Mouse (Mus musculus): ENCODE data around the gene Mlip. TPM values are rescaled to one million over a fixed set of nuclear protein-coding genes. Genes with fewer than 3 reads are reported as not detected.
"Not testable (repeated sequence)": the region's sequence is repeated elsewhere in the genome, so short reads cannot be mapped to it uniquely, and the experiment has no call there.

Gene Mlip
- polyA plus RNA-seq, 1 experiment, result not detected

- Histone ChIP-seq H3K4me1 (ENCODE audit: control insufficient read depth, insufficient read depth, low read length) (no peaks in the 10 kb centered on the region), H3K27ac (ENCODE audit: insufficient read depth, low read depth, low read length) (no peak overlapping the region), H3K4me3 (ENCODE audit: insufficient read depth, low read length) (no peak overlapping the region)
- TF ChIP-seq CTCF (IDR thresholded peaks at IDR 0.05; ENCODE audit: low read depth, low read length) (no peak), POLR2A (IDR thresholded peaks at IDR 0.05; ENCODE audit: borderline replicate concordance, low read depth, low read length) (no peak)
Observed at GRCm38 (mm10) chr9:77160277-77160926, 192.4 kb downstream of the Mlip start.

DNA sequence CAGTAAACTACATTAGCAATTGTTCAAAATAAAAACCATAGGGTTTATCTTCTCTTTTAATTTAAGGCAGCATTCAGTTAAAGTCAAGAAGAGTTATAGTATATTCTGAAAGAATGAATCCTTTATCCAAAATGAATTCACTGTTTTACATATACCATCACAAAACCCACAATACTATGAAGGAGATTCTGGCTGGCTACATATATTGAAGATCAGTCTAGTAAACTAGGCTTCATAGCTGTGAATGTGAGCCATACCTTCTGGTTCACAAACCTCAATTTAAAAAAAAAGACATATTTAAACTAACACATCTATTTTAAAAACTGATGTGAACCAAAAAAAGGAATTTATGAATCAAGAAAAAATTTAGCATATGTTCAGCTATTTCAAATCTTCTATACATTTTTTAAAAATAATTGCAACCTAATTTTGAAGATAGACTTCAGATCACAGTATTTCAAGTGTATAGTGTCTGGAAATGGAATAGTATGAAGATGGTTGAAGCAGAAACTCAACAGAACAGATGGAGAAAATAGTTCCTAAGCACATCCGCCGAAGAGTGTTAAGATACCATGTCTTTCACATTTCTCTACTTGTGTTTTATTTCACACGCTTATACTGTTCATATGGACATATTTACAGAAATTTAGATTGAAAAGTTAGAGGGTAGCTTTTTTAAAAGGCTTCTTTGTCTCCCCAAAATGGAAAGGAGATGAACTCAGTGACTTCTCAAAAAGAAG is 204.1 kb downstream of the Mlip start:
- Histone ChIP-seq H3K27ac (ENCODE audit: insufficient read depth, low read depth, low read length) (no peak overlapping the region), H3K4me3 (ENCODE audit: insufficient read depth, low read length) (no peak overlapping the region), H3K4me1 (ENCODE audit: control insufficient read depth, insufficient read depth, low read length) (no peaks in the 10 kb centered on the region)
- TF ChIP-seq CTCF (IDR thresholded peaks at IDR 0.05; ENCODE audit: low read depth, low read length) (no peak), POLR2A (IDR thresholded peaks at IDR 0.05; ENCODE audit: borderline replicate concordance, low read depth, low read length) (no peak)

DNA sequence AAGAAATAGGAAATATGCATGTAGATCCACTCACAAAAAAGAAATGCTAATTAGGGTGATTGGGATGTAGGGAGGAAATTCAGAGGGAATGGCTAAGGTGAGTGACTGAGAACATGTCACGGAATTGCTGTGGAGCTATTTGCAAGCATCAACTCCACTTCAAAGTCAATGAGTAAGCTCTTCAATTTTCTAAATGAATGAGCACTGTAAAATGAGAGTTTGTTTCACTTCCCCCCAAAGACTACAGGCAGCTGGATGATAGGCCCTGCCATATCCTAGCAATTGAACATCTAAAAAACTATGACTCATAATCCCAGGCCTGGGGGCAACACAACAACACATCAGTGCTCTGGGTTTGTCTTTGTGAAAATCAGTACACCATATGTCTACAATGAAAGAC is 233.0 kb downstream of the Mlip start:
- Histone ChIP-seq H3K27ac (ENCODE audit: insufficient read depth, low read depth, low read length) (no peak overlapping the region), H3K4me1 (ENCODE audit: control insufficient read depth, insufficient read depth, low read length) (no peaks in the 10 kb centered on the region)
- no peak for TF ChIP-seq CTCF (IDR thresholded peaks at IDR 0.05; ENCODE audit: low read depth, low read length)
- TF ChIP-seq POLR2A (IDR thresholded peaks at IDR 0.05; ENCODE audit: borderline replicate concordance, low read depth, low read length), result no peak

GRCm38 (mm10) chr9:77096886-77097285 is 255.9 kb downstream of the Mlip start:
- Histone ChIP-seq H3K27ac (ENCODE audit: insufficient read depth, low read depth, low read length) (no peak overlapping the region), H3K4me3 (ENCODE audit: insufficient read depth, low read length) (no peak overlapping the region), H3K4me1 (ENCODE audit: control insufficient read depth, insufficient read depth, low read length) (no peaks in the 10 kb centered on the region)
- no peak for TF ChIP-seq POLR2A (IDR thresholded peaks at IDR 0.05; ENCODE audit: borderline replicate concordance, low read depth, low read length)
- TF ChIP-seq CTCF (IDR thresholded peaks at IDR 0.05; ENCODE audit: low read depth, low read length), result no peak

More for the DNA sequence above, 233.0 kb downstream of the Mlip start:
- H3K4me3 ChIP-seq (ENCODE audit: insufficient read depth, low read length), result no peak overlapping the region

DNA sequence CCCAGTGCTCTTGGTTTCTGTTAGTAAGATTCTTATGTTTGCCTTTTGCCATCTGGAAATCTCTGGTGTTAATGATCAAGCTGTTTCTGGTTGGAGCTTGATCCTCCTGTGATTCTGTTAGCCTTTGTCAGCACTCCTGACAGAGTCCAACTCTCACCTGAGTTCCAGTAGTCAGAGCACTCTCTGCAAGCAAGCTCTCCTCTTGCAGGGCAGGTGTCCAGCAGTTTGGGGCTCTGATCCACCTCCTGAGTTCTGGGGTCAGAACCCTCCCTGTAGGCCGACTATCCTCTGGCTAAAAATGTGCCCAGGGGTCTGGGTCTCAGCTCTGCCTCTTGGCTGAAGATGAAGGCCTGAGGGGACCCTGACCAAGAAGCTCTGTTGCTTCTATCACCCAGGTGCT is 269.5 kb downstream of the Mlip start:
- H3K4me3 ChIP-seq (ENCODE audit: insufficient read depth, low read length); H3K27ac ChIP-seq (ENCODE audit: insufficient read depth, low read depth, low read length); H3K4me1 ChIP-seq (ENCODE audit: control insufficient read depth, insufficient read depth, low read length): not testable (repeated sequence)

DNA sequence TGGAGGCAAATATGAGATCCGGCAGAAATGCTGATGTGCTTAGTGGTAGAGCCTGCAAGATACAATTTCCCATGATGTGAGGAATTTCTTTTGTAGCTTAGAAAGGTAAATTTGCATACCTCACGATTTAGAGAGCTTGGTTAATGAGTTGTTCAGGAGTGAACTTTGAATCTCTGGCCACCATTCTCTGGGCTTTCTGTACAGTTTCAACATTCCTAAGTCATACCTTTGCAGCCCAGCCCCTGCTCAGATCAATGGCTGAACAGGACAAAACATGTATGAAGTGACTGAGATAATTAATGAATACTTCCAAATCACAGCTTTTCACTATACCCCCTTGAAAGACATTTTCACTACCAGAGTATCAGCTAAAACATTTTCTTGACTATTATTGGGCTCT is 281.1 kb downstream of the Mlip start:
- Histone ChIP-seq H3K4me3 (ENCODE audit: insufficient read depth, low read length) (no peak overlapping the region), H3K4me1 (ENCODE audit: control insufficient read depth, insufficient read depth, low read length) (no peaks in the 10 kb centered on the region), H3K27ac (ENCODE audit: insufficient read depth, low read depth, low read length) (no peak overlapping the region)
- TF ChIP-seq CTCF (IDR thresholded peaks at IDR 0.05; ENCODE audit: low read depth, low read length) (no peak), POLR2A (IDR thresholded peaks at IDR 0.05; ENCODE audit: borderline replicate concordance, low read depth, low read length) (no peak)

GRCm38 (mm10) chr9:77056611-77057010 is 296.2 kb downstream of the Mlip start:
- no peaks in the 10 kb centered on the region for H3K4me1 ChIP-seq (ENCODE audit: control insufficient read depth, insufficient read depth, low read length)
- TF ChIP-seq CTCF (IDR thresholded peaks at IDR 0.05; ENCODE audit: low read depth, low read length), result no peak
- no peak for TF ChIP-seq POLR2A (IDR thresholded peaks at IDR 0.05; ENCODE audit: borderline replicate concordance, low read depth, low read length)
- no peak overlapping the region for H3K4me3 ChIP-seq (ENCODE audit: insufficient read depth, low read length)
- no peak overlapping the region for H3K27ac ChIP-seq (ENCODE audit: insufficient read depth, low read depth, low read length)

DNA sequence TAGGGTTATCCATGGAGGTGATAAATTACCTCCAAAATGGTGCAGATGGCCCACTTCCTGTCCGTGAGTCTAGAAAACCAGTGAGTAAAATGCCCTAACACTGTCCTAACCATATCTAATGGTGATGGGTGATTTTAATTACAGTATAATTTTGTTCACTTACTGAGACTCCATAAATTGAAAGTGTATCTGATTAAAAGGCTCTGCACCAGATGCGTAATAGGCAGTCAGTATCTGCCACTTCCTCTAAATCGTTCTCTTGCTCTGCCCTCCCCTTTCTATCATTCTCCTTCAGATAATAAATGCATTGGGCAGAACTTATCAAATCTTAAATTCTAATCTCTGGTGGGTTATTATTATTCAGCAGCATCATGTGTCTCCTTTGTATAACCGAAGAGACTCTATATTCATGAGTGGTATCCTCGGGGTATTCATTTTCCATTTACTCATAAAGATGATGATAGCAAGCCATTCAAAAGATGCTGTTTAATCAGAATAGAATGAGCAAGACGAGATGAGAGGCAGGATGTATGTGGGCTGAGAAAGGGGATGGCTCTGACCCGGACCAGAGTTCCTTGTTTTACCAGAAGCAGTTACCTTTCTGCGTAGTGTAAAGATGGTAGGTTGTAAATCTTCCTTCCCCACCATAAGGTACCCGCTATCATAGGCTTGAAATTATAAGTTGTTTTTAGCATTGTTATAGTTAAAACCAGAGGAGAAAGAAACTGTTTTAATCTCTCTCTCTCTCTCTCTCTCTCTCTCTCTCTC is 298.2 kb downstream of the Mlip start:
- TF ChIP-seq POLR2A (IDR thresholded peaks at IDR 0.05; ENCODE audit: borderline replicate concordance, low read depth, low read length) (no peak), CTCF (IDR thresholded peaks at IDR 0.05; ENCODE audit: low read depth, low read length) (no peak)
- Histone ChIP-seq H3K27ac (ENCODE audit: insufficient read depth, low read depth, low read length) (no peak overlapping the region), H3K4me3 (ENCODE audit: insufficient read depth, low read length) (no peak overlapping the region), H3K4me1 (ENCODE audit: control insufficient read depth, insufficient read depth, low read length) (no peaks in the 10 kb centered on the region)

Other genes starting within 250 kb of the Mlip start
- 1.2 and 1.6 TPM in 2 replicates for gene Lrrc1, start 191.9 kb upstream of the Mlip start, polyA plus RNA-seq (2012; ENCODE audit: insufficient read depth, insufficient read length, missing spikeins)